Mouse (Mus musculus) cerebellum, adult 9-11 months (tissue): ENCODE results near the gene Ror1.

Source experiments
- DNase-seq: peaks from one replicate; pipeline ENCODE4 v3.0.0; 2022

The Ror1 gene

GRCm38 (mm10) chr4:100118676-100119075, 23.1 kb downstream of the Ror1 start:
- DNase-seq = no peak

GRCm38 (mm10) chr4:100119431-100119830, 23.8 kb downstream of the Ror1 start:
- DNase-seq = no peak

GRCm38 (mm10) chr4:100120547-100120946, 25.0 kb downstream of the Ror1 start:
- DNase-seq = peak; percentile 81

GRCm38 (mm10) chr4:100122436-100122835, 26.8 kb downstream of the Ror1 start:
- no peak for DNase-seq

- DNase-seq = no peak
Measured at GRCm38 (mm10) chr4:100123519-100123918, 27.9 kb downstream of the Ror1 start.

GRCm38 (mm10) chr4:100124056-100124455, 28.5 kb downstream of the Ror1 start:
- DNase-seq = no peak

GRCm38 (mm10) chr4:100124935-100125334, 29.3 kb downstream of the Ror1 start:
- DNase-seq = no peak

GRCm38 (mm10) chr4:100126531-100127310, 31.1 kb downstream of the Ror1 start:
- DNase-seq = peak; percentile 54

- DNase-seq = peak; percentile 80
Measured at GRCm38 (mm10) chr4:100128026-100128922, 32.7 kb downstream of the Ror1 start.

- peak; percentile 78 for DNase-seq
Measured at GRCm38 (mm10) chr4:100129201-100129600, 33.6 kb downstream of the Ror1 start.

- no peak for DNase-seq
Measured at GRCm38 (mm10) chr4:100130771-100131475, 35.3 kb downstream of the Ror1 start.

- no peak for DNase-seq
Measured at GRCm38 (mm10) chr4:100131488-100131887, 35.9 kb downstream of the Ror1 start.

- DNase-seq = peak; percentile 66
Measured at GRCm38 (mm10) chr4:100132261-100132660, 36.7 kb downstream of the Ror1 start.

- DNase-seq = no peak
Measured at GRCm38 (mm10) chr4:100136046-100136445, 40.5 kb downstream of the Ror1 start.

- no peak for DNase-seq
Measured at GRCm38 (mm10) chr4:100137102-100137835, 41.7 kb downstream of the Ror1 start.

GRCm38 (mm10) chr4:100141626-100142025, 46.0 kb downstream of the Ror1 start:
- no peak for DNase-seq

- no peak for DNase-seq
Measured at GRCm38 (mm10) chr4:100144744-100145143, 49.2 kb downstream of the Ror1 start.

GRCm38 (mm10) chr4:100150797-100151196, 55.2 kb downstream of the Ror1 start:
- DNase-seq = no peak

- no peak for DNase-seq
Measured at GRCm38 (mm10) chr4:100154560-100155130, 59.1 kb downstream of the Ror1 start.

GRCm38 (mm10) chr4:100155731-100156130, 60.1 kb downstream of the Ror1 start:
- DNase-seq = no peak

GRCm38 (mm10) chr4:100158401-100158800, 62.8 kb downstream of the Ror1 start:
- no peak for DNase-seq

GRCm38 (mm10) chr4:100160156-100160555, 64.6 kb downstream of the Ror1 start:
- DNase-seq = no peak
